Mouse (Mus musculus): ENCODE measurements at regions not wholly inside any gene's neighbourhood (a gene's known extent, or its start where the extent isn't known, plus 50 kb on each side); places are given as distances from the start of the nearest gene placed in this dataset.

- no peak for DNase-seq (ENCODE audit: low spot score)
These were observed 114.7 kb upstream of the Ctnnb1 start for GRCm38 (mm10) chr9:120814286-120814685.

DNA sequence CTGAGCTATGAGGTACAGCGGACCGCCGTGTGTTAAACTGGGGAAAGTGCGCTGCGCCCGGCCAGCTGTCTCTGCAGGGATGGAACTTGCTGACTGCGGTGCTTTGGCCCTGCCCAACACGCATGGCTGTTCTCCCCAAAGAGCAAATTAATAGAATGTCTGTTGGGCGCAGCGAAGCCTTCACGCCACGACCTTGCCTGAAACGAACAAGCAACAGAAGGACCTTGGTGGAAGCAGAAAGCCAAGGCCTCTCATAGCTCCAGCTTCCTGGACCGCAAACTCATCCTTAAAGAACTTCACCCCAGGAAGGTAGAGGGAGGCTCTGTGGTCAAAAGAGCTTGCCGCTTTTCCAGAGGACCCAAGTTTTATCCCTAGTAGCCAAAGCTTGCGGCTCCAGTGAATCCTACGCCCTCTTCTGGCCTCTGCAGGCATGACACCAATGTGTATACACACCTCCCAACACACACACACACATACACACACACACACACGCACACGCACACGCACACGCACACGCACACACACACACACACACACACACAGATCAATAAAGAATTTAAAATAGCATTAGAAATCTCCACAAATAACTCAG is 110.2 kb upstream of the Ctnnb1 start:
- DNase-seq (ENCODE audit: low spot score), result no peak

- no peak for DNase-seq (ENCODE audit: low spot score)
These were observed 108.1 kb upstream of the Ctnnb1 start for GRCm38 (mm10) chr9:120820892-120821291.

DNA sequence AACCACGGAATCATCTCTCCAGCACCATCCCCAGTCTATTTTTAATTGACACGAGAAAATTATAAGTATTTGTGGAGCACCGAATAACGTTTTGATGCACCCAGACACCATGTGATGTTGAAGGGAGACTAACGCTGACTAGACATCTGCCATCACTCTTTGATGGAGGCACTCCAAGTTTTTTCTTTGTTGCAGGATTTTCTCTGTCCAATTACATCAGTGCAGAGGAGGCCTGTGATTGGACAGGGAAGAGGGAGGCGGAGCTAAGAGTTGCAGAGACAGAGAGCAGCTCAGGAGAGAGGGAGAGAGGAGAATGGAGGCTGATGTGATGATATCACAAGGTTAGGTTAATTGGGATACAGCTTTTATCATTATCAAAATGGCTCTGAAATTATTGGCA is 105.6 kb upstream of the Ctnnb1 start:
- no peak for DNase-seq (ENCODE audit: low spot score)

GRCm38 (mm10) chr9:120826266-120826665 is 102.8 kb upstream of the Ctnnb1 start:
- DNase-seq (ENCODE audit: low spot score), result peak; percentile 31

DNA sequence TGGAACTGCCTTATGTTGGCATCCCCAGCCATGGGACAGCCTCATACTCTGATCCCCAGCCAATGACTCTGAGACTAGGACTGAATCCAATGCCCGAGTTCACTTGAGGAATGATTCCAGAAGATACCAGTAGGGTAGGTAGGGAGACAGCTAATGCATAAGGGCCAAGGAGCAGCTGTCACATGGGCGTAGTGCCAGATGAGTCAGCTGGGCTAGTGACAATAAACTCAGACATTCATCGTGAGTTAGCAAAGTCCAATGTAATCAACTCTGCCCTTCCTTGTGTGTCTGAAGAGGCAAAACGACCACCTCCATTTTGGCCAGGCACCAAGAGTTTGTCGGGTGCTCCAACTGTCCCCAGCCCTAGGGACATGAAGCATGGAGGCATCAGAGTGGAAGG is 98.5 kb upstream of the Ctnnb1 start:
- DNase-seq (ENCODE audit: low spot score), result no peak

DNA sequence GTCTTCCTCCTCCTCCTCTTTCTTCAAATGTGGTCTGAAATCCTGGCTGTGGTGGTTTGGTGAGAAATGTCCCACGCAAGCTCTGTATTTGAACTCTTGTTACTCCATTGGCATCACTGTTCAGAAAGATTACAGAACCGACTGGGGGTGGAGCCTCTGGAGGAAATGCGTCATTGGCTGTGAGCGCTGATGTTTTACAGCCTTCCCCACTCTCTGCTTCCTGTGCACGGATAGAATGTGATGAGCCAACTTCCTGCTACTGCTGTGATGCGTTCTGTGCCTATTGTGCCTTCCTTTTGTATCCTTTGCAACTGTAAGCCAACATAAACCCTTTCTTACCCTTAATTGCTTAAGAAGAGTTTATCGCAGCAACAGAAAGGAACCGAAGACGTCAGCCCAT is 94.8 kb upstream of the Ctnnb1 start:
- DNase-seq (ENCODE audit: low spot score), result no peak

DNA sequence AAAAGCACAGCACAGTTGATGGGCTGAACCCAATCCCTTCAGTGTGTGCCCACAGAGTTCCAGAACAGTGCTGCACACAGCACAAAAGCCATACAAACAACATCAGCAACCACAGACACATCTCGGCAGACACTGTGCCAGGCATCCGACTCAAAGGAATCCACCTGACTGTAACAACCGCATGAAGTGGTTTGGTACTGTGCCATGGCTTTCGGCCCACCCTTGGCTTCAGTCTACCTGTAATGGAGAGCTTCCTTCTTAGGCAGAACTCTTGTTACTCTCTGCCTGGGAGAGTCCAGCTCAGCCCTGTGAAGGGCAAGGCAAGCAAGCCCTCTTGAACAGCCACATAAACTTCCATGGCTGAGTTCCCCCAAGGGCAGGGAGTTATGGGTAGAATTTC is 93.4 kb upstream of the Ctnnb1 start:
- no peak for DNase-seq (ENCODE audit: low spot score)

- no peak for DNase-seq (ENCODE audit: low spot score)
These were observed 91.4 kb upstream of the Ctnnb1 start for GRCm38 (mm10) chr9:120837431-120838150.

DNA sequence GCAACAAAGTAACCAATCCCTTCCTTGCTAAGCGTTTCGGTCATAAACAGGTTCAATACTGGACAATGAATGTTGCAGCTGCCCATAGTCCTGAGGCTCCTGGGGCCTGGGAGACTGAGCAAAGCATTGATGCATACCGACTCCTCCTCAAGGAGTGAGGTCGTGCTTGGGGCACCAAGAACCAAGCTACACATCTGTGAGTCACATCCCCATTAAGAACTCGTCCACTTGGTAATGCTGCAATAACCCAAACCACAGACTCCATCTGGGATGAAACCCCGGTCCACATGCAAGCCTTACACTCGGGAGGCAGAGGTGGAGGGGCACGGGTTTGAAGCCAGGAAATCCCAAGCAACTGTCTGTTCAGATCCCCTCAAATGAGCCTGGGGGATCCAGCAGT is 85.3 kb upstream of the Ctnnb1 start:
- no peak for DNase-seq (ENCODE audit: low spot score)

DNA sequence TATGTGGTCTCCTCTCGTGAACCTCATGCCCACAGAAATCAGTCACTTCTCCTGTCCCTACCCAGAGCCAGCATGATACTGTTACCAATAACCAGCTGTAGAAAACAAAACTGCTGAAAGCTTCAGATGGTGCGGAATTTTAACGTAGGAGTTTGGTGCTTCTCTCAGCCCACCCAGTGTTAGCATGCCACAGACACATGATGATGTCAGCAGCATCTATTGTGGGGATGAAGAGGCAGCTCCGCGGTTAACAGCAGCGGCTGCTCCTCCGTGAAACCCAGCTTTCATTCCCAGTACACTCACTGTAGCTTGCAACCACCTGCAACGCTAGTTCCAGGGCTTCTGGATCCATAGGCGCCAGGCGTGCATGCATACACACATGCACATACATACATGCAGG is 83.5 kb upstream of the Ctnnb1 start:
- DNase-seq (ENCODE audit: low spot score), result no peak

DNA sequence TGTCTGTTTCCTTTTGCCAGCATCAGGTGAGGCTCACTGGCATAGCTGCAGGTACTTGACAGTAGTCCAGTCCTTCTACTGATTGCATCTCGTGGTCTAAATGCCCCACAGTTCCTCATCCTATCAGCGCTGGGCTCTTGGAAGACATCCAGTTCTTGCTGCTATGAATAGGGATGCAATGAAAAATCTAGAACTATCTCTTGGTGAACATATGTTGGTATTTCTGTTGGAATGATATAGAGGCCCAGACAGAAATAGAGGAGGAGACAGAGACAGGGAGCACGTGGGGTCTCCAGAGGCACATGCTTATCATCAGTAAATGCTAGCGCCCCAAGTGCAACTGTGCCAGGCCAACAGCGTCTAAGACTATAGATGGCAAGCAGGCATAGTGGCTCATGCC is 81.4 kb upstream of the Ctnnb1 start:
- DNase-seq (ENCODE audit: low spot score), result no peak

DNA sequence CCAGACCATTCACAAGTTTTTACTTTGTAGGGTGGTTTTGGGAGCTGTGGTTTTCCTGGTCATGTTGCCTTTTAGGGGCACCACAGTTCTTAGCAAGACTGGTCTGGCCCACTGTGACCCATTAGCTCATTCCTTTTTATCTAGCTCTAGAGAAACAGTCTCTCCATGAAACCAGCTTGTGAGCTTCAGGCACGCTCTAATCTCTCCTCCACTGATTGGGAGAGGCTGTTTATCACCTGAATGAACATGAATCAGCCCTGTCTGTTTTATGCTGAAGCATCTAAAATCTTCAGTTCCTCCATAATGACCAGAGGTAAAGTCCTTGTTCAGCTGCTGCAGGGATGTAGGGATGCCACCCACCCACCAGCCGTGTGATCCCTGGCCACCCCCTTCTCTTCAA is 80.1 kb upstream of the Ctnnb1 start:
- DNase-seq (ENCODE audit: low spot score), result no peak

DNA sequence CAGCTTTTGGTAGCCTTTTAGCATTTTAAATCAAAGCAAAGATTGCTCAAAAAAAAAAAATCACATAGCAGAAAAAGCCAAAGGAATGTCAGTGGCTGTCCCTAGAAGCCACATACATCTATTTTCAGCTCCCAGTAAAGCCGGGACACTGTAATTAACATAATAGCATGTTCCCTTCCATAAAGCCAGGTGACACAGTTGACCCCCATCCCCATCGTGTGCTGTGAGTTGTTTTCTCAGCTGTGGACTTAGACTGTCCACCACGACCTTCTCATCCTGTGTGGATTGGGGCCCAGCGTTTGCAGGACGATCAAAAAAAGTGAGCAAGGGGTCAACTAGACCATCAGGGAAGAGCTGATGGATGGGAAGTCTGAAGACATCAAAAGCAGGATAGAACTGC is 78.9 kb upstream of the Ctnnb1 start:
- DNase-seq (ENCODE audit: low spot score), result no peak

GRCm38 (mm10) chr9:120851914-120852313 is 77.1 kb upstream of the Ctnnb1 start:
- no peak for DNase-seq (ENCODE audit: low spot score)

DNA sequence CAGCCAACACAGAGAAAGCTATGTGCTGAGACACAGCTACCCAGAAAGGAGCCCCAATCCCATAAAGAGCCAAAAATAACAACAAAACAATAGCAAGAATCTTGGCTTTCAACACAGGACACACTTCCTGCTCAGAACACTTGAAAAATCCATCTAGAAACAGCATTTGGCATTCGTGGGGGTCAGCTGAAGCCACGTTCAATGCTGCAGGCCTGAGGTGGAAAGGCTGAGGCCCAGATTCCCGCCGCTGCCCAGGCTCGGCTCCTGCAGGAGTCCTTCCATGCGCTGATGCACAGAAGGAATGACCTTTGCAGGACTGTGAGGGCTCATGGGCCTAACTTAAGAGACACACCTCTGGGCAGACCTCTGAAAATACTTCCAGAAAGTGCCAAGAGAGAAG is 76.4 kb upstream of the Ctnnb1 start:
- DNase-seq (ENCODE audit: low spot score), result no peak

GRCm38 (mm10) chr9:120853032-120853597 is 75.9 kb upstream of the Ctnnb1 start:
- DNase-seq (ENCODE audit: low spot score), result no peak

- no peak for DNase-seq (ENCODE audit: low spot score)
These were observed 74.7 kb upstream of the Ctnnb1 start for GRCm38 (mm10) chr9:120854351-120854750.

DNA sequence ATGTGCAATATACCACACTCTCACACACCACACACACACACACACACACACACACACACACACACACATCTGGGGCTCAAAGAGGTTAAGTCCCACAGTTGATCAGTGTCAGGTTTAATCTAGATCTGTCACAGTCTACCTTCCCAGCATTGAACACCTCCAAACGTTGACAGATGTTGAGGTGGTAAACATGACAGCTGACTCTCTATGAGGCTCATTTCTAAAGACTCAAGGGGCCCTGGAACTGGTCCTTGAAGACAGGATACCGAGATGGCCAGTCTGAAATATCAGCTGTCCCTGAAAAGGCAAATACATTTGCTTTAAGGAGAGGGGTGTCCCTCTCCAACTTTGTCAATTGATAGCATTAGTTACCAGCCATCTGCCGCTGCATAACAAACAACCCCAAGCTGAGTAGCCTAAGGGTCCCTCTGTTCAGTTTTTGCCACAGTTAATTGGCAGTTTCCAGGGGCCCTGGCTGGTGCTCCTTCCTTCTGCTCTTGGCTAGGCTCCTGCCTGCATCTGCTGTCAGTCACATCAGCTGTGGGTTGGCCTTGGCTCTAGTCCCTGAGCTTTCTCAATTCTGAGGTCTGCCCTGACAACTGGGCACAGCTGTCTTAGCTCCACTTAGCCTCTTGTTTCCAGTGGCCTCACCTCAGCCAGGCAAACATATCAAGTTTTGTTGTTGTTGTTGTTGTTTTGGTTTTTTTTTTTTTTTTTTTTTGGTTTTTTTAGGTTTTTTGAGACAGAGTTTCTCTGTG is 73.5 kb upstream of the Ctnnb1 start:
- DNase-seq (ENCODE audit: low spot score), result no peak

- DNase-seq (ENCODE audit: low spot score), result no peak
These were observed 71.0 kb upstream of the Ctnnb1 start for GRCm38 (mm10) chr9:120857849-120858510.

GRCm38 (mm10) chr9:120860969-120861595 is 67.9 kb upstream of the Ctnnb1 start:
- DNase-seq (ENCODE audit: low spot score), result no peak

All from urinary bladder, adult 2 months (tissue).